Mouse (Mus musculus) hindbrain, embryonic 15.5 days (tissue): ENCODE data around the gene Gchfr. TPM values are rescaled to one million over a fixed set of nuclear protein-coding genes. Genes with fewer than 3 reads are reported as not detected.

ENCODE experiments used
- ATAC-seq: fragments of 200-750 bp; cut with Nextera tagmentation; 2 replicates; pipeline ENCODE4 v1.8.0; 2017; ENCODE audit warnings: low read depth, moderate number of reproducible peaks, moderate TSS enrichment; ENCODE audit not compliant: low FRiP score
- H3K27ac ChIP-seq: fragments of 300-500 bp; sonication (generic); replicated peaks from 2 replicates; pipeline ENCODE4 v1.5.1; 2015; ENCODE audit warnings: mild to moderate bottlenecking, inconsistent platforms
- H3K27me3 ChIP-seq: fragments of 300-500 bp; sonication (generic); 2 replicates; pipeline ENCODE4 v1.6.1; 2015; ENCODE audit warnings: control low read depth, inconsistent platforms
- H3K36me3 ChIP-seq: fragments of 300-500 bp; sonication (generic); 2 replicates; pipeline ENCODE4 v1.6.1; 2015; ENCODE audit warnings: control low read depth, inconsistent platforms
- H3K4me1 ChIP-seq: fragments of 300-500 bp; sonication (generic); replicated peaks from 2 replicates; pipeline ENCODE4 v1.6.1; 2015; ENCODE audit warnings: control low read depth, inconsistent platforms
- H3K4me2 ChIP-seq: fragments of 300-500 bp; sonication (generic); 2 replicates; pipeline ENCODE4 v1.6.1; 2015; ENCODE audit warnings: moderate library complexity, mild to moderate bottlenecking, inconsistent platforms
- H3K4me3 ChIP-seq: fragments of 300-500 bp; sonication (generic); 2 replicates; pipeline ENCODE4 v1.5.1; 2015; ENCODE audit warnings: mild to moderate bottlenecking, inconsistent platforms
- H3K9ac ChIP-seq: fragments of 300-500 bp; sonication (generic); 2 replicates; pipeline ENCODE4 v1.6.1; 2015; ENCODE audit warnings: inconsistent platforms
- H3K9me3 ChIP-seq: fragments of 300-500 bp; sonication (generic); 2 replicates; pipeline ENCODE4 v1.6.1; 2016; ENCODE audit warnings: control low read depth, inconsistent platforms
- WGBS: fragments of 180-500 bp; shearing (Covaris S2); methylation state at CpG from one replicate; pipeline ENCODE4 v1.1.7; 2015; 5-methylcytosine and 5-hydroxymethylcytosine counted together
- polyA plus RNA-seq: library from polyadenylated mRNA; unstranded; fragments of >200 nt; fragmentation: Nextera tagmentation; extraction: Ambion mirVana; gene quantifications from 2 replicates; pipeline ENCODE4 v1.2.1, GENCODE M21; 2015

Gene Gchfr
- polyA plus RNA-seq, 1 experiment from 2014 or later = 10.0 TPM

- Histone ChIP-seq H3K9me3 (no peaks in the 10 kb centered on the region), H3K36me3 (peaks cover 23% of the 10 kb centered on the region), H3K27ac (no peak overlapping the region), H3K4me3 (no peak overlapping the region), H3K27me3 (no peaks in the 10 kb centered on the region), H3K4me1 (peaks cover 26% of the 10 kb centered on the region), H3K4me2 (no peak overlapping the region), H3K9ac (no peak overlapping the region)
- no peak for ATAC-seq
- WGBS = 71% methylated on average over 6 of the region's 6 CpGs
These were observed 8.0 kb downstream of the Gchfr start for GRCm38 (mm10) chr2:119175614-119176013.

GRCm38 (mm10) chr2:119176761-119177160 lies 9.2 kb downstream of the Gchfr start:
- no peaks in the 10 kb centered on the region for H3K27me3 ChIP-seq
- 50% methylated on average over 3 of the region's 3 CpGs for WGBS
- peaks cover 26% of the 10 kb centered on the region for H3K4me1 ChIP-seq
- ATAC-seq = no peak
- no peak overlapping the region for H3K4me3 ChIP-seq
- no peak overlapping the region for H3K4me2 ChIP-seq
- H3K9ac ChIP-seq = no peak overlapping the region
- no peak overlapping the region for H3K27ac ChIP-seq
- no peaks in the 10 kb centered on the region for H3K9me3 ChIP-seq
- peaks cover 28% of the 10 kb centered on the region for H3K36me3 ChIP-seq

- Histone ChIP-seq H3K4me1 (peaks cover 25% of the 10 kb centered on the region), H3K9ac (no peak overlapping the region)
- WGBS = 92% methylated on average over 5 of the region's 5 CpGs
These were observed 9.9 kb downstream of the Gchfr start for GRCm38 (mm10) chr2:119177384-119177939.

GRCm38 (mm10) chr2:119182914-119183313 lies 15.3 kb downstream of the Gchfr start:
- Histone ChIP-seq H3K27me3 (no peaks in the 10 kb centered on the region), H3K27ac (no peak overlapping the region), H3K9me3 (no peaks in the 10 kb centered on the region), H3K4me2 (no peak overlapping the region), H3K4me1 (no peaks in the 10 kb centered on the region), H3K4me3 (no peak overlapping the region), H3K36me3 (peaks cover 45% of the 10 kb centered on the region), H3K9ac (no peak overlapping the region)
- no peak for ATAC-seq
- 84% methylated on average over 7 of the region's 7 CpGs for WGBS

More at GRCm38 (mm10) chr2:119177384-119177939, 9.9 kb downstream of the Gchfr start:
- H3K27ac ChIP-seq = no peak overlapping the region
- no peak for ATAC-seq
- H3K36me3 ChIP-seq = peaks cover 28% of the 10 kb centered on the region
- no peak overlapping the region for H3K4me2 ChIP-seq
- H3K27me3 ChIP-seq = no peaks in the 10 kb centered on the region
- no peaks in the 10 kb centered on the region for H3K9me3 ChIP-seq
- H3K4me3 ChIP-seq = no peak overlapping the region

- H3K9ac ChIP-seq = no peak overlapping the region
- no peaks in the 10 kb centered on the region for H3K27me3 ChIP-seq
- H3K4me2 ChIP-seq = peak overlapping the region; percentile 54
- H3K9me3 ChIP-seq = no peaks in the 10 kb centered on the region
- peaks cover 6% of the 10 kb centered on the region for H3K4me1 ChIP-seq
- no peak overlapping the region for H3K27ac ChIP-seq
- H3K4me3 ChIP-seq = peak overlapping the region; percentile 19
- H3K36me3 ChIP-seq = peaks cover 6% of the 10 kb centered on the region; the same call in 1 of the 2 replicates
- peak; percentile 85 for ATAC-seq
- 7% methylated on average over 15 of the region's 15 CpGs for WGBS
These were observed 21.6 kb downstream of the Gchfr start for GRCm38 (mm10) chr2:119189029-119189710.

GRCm38 (mm10) chr2:119190969-119191368 lies 23.4 kb downstream of the Gchfr start:
- no peak overlapping the region for H3K4me3 ChIP-seq
- H3K36me3 ChIP-seq = no peaks in the 10 kb centered on the region
- no peak overlapping the region for H3K4me2 ChIP-seq
- H3K4me1 ChIP-seq = peaks cover 6% of the 10 kb centered on the region
- 88% methylated on average over 5 of the region's 5 CpGs for WGBS
- H3K27ac ChIP-seq = no peak overlapping the region
- no peaks in the 10 kb centered on the region for H3K27me3 ChIP-seq
- no peak overlapping the region for H3K9ac ChIP-seq
- ATAC-seq = no peak
- no peaks in the 10 kb centered on the region for H3K9me3 ChIP-seq

DNA sequence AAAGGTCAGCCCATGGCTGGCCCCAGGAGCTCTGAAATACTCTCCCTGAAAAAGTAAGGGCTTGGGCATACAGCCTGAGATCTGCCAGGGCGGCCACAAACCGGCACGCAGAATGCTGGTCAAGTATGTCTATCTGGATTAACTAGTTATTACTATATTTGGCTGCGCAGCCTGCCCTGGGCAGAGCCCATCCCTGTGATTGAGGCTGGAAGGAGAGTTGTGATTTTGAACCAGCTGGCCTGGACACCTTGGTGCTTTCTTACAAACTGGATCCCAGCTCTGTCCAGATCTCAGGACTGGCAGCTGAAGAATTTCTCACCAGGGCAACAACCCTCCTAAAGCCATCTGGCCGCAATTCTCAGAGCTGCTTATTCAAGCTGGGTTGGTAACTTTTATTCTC lies 26.6 kb downstream of the Gchfr start:
- Histone ChIP-seq H3K4me2 (no peak overlapping the region), H3K4me1 (peaks cover 9% of the 10 kb centered on the region), H3K9me3 (no peaks in the 10 kb centered on the region), H3K4me3 (no peak overlapping the region), H3K27me3 (no peaks in the 10 kb centered on the region), H3K36me3 (no peaks in the 10 kb centered on the region), H3K27ac (no peak overlapping the region), H3K9ac (no peak overlapping the region)
- no peak for ATAC-seq
- 85% methylated on average over 5 of the region's 5 CpGs for WGBS

GRCm38 (mm10) chr2:119196316-119197108 lies 28.9 kb downstream of the Gchfr start:
- Histone ChIP-seq H3K9ac (no peak overlapping the region), H3K4me1 (peaks cover 9% of the 10 kb centered on the region; the same call in 1 of the 2 replicates), H3K4me2 (no peak overlapping the region), H3K36me3 (no peaks in the 10 kb centered on the region), H3K4me3 (no peak overlapping the region), H3K27me3 (no peaks in the 10 kb centered on the region), H3K9me3 (no peaks in the 10 kb centered on the region), H3K27ac (no peak overlapping the region)
- no peak for ATAC-seq
- 49% methylated on average over 4 of the region's 4 CpGs for WGBS

- ATAC-seq = no peak
- Histone ChIP-seq H3K4me2 (no peak overlapping the region), H3K27ac (no peak overlapping the region), H3K9me3 (no peaks in the 10 kb centered on the region), H3K9ac (no peak overlapping the region), H3K36me3 (no peaks in the 10 kb centered on the region), H3K4me1 (peaks cover 9% of the 10 kb centered on the region; the same call in 1 of the 2 replicates), H3K27me3 (no peaks in the 10 kb centered on the region), H3K4me3 (no peak overlapping the region)
- WGBS = 81% methylated on average over 1 of the region's 1 CpGs
These were observed 29.9 kb downstream of the Gchfr start for GRCm38 (mm10) chr2:119197493-119197892.

DNA sequence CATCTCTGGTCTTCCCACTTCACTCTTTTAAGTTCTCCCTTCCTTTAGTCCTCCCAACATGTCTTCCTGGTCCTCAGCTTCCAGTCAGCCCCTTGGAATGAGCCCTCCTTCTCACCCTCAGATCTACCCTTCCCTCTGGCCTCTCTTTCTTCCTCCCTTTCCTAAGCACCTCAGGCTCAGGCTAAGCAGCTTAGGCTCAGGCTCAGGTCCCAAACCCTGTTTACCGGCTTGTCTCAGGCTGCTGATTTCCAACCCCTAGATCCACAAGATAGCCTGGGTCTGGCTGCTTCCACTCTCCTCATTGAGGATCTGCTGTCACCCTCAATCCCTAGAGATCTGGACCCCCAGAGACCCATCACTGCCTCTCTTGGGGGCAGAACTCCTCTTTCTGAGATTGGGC lies 30.5 kb downstream of the Gchfr start:
- Histone ChIP-seq H3K4me2 (no peak overlapping the region), H3K9me3 (no peaks in the 10 kb centered on the region), H3K9ac (no peak overlapping the region), H3K27me3 (no peaks in the 10 kb centered on the region), H3K4me3 (no peak overlapping the region), H3K36me3 (no peaks in the 10 kb centered on the region), H3K27ac (no peak overlapping the region), H3K4me1 (peaks cover 12% of the 10 kb centered on the region; the same call in 1 of the 2 replicates)
- no peak for ATAC-seq
- WGBS = 61% methylated on average over 1 of the region's 1 CpGs

DNA sequence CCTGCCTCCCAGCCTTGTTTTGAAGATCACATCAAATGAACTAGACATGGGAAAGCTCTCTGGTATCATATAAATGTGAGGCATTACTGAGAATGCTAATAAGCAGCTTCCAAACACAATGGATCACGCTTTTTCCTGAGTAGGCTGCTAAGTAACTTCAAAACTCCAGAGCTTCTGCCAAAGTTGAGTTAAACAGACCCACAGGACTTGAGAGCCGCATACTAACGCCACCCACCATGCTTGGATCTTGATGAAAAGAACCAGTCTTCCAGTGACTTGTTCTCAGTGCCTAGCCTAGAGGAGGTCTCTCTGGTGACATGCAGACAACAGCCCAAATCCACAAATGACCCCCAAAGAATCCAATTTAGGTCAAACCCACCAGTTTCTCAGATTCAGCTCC lies 31.4 kb downstream of the Gchfr start:
- Histone ChIP-seq H3K36me3 (no peaks in the 10 kb centered on the region), H3K9ac (no peak overlapping the region), H3K4me3 (no peak overlapping the region), H3K27ac (no peak overlapping the region), H3K9me3 (no peaks in the 10 kb centered on the region), H3K4me2 (no peak overlapping the region), H3K27me3 (no peaks in the 10 kb centered on the region), H3K4me1 (peaks cover 19% of the 10 kb centered on the region)
- ATAC-seq = no peak
- 47% methylated on average over 3 of the region's 3 CpGs for WGBS

DNA sequence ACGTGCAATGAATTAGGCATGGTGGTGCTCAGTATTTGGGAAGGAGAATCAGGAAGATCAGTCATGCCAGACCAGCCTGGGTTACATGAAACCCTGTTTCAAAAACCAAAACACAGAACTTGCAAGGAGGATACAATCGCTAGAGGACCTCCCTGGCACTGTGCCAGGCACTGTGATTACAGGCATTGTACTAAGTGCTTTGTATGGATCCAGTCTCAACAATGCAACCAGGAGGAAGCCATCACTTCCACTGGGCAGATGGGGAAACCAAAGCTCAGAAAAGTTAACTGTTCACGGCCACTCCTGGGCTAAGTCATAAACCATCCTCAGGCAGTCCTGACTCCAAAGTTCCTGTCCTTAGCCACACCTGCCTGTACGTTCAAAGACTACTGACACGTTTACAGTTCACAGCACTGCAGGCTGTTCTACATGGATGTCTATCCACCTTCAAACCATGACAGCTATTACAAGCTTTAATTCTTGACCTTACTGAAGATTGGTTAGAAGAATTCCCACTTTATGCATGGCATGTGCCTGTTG lies 35.4 kb downstream of the Gchfr start:
- WGBS = 54% methylated on average over 5 of the region's 5 CpGs
- Histone ChIP-seq H3K4me1 (peaks cover 30% of the 10 kb centered on the region), H3K4me2 (no peak overlapping the region), H3K36me3 (no peaks in the 10 kb centered on the region), H3K27me3 (no peaks in the 10 kb centered on the region), H3K27ac (no peak overlapping the region), H3K9ac (no peak overlapping the region), H3K4me3 (no peak overlapping the region), H3K9me3 (no peaks in the 10 kb centered on the region)
- ATAC-seq = no peak
